Mouse (Mus musculus): ENCODE results near the gene Zfp853.

DNA sequence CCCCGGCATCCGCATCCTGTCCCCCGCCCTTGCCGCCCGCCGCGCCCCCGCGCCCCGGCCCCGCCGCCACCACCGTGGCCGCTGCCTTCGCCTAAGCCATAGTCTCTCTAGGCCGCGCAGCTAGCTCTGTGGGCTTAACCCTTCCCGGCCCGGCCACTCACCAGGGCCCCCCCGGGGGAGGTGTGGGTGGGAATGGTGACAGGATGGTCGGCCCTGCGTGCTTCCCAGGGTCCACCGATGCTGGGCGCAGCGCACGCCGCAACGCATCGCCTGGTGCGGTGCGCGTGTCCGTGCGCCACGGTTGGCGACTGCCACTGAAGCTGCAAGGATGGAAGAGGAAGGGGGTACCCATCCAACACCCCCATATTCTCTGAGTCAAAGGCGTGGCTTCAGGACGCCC lies at the start of gene Zfp853:
- TF ChIP-seq CTCF (IDR thresholded peaks at IDR 0.05; ENCODE audit: low read depth, low read length) (no peak), POLR2A (IDR thresholded peaks at IDR 0.05; ENCODE audit: insufficient read depth, low read length) (no peak), EP300 (IDR thresholded peaks at IDR 0.05; ENCODE audit: insufficient read depth, low read depth, low read length) (no peak)

All from ES-Bruce4 (cell line).